Mouse (Mus musculus): Measurements from ENCODE around the gene Wt1. TPM values are rescaled to one million over a fixed set of nuclear protein-coding genes. Genes with fewer than 3 reads are reported as not detected.

The Wt1 gene
- polyA plus RNA-seq, 1 experiment from 2014 or later, result 0.08 TPM

- Histone ChIP-seq H3K9ac (ENCODE audit: low read length) (no peak overlapping the region), H3K4me1 (ENCODE audit: control insufficient read depth, insufficient read depth, low read length) (peaks cover 15% of the 10 kb centered on the region; the same call in 1 of the 2 replicates), H3K36me3 (ENCODE audit: control insufficient read depth, insufficient read depth, low read length) (no peaks in the 10 kb centered on the region), H3K27ac (ENCODE audit: low read depth, low read length) (no peak overlapping the region), H3K27me3 (ENCODE audit: control insufficient read depth, insufficient read depth, low read length) (peaks cover 95% of the 10 kb centered on the region), H3K9me3 (ENCODE audit: control insufficient read depth, low read length) (no peaks in the 10 kb centered on the region), H3K4me2 (no peak overlapping the region), H3K4me3 (ENCODE audit: low read depth, low read length) (no peak overlapping the region)
- no peak for ATAC-seq (ENCODE audit: low FRiP score)
- peak; percentile 93 for DNase-seq (ENCODE audit: low spot score, missing footprints)
- WGBS, result under 1% methylated on average over 8 of the region's 8 CpGs
These were observed 2.9 kb upstream of the Wt1 start for GRCm38 (mm10) chr2:105123431-105123830.

GRCm38 (mm10) chr2:105123881-105124280 is 2.4 kb upstream of the Wt1 start:
- Histone ChIP-seq H3K9me3 (ENCODE audit: control insufficient read depth, low read length) (no peaks in the 10 kb centered on the region), H3K4me1 (ENCODE audit: control insufficient read depth, insufficient read depth, low read length) (peaks cover 15% of the 10 kb centered on the region; the same call in 1 of the 2 replicates), H3K27me3 (ENCODE audit: control insufficient read depth, insufficient read depth, low read length) (peaks cover 98% of the 10 kb centered on the region), H3K27ac (ENCODE audit: low read depth, low read length) (no peak overlapping the region), H3K9ac (ENCODE audit: low read length) (no peak overlapping the region), H3K4me3 (ENCODE audit: low read depth, low read length) (no peak overlapping the region), H3K4me2 (no peak overlapping the region), H3K36me3 (ENCODE audit: control insufficient read depth, insufficient read depth, low read length) (no peaks in the 10 kb centered on the region)
- ATAC-seq (ENCODE audit: low FRiP score) (no peak), DNase-seq (ENCODE audit: low spot score, missing footprints) (peak; percentile 93)
- WGBS, result 2% methylated on average over 9 of the region's 9 CpGs

GRCm38 (mm10) chr2:105124391-105124790 is 1.9 kb upstream of the Wt1 start:
- WGBS, result under 1% methylated on average over 7 of the region's 7 CpGs
- Histone ChIP-seq H3K4me3 (ENCODE audit: low read depth, low read length) (no peak overlapping the region), H3K27me3 (ENCODE audit: control insufficient read depth, insufficient read depth, low read length) (peaks cover 98% of the 10 kb centered on the region), H3K27ac (ENCODE audit: low read depth, low read length) (no peak overlapping the region), H3K36me3 (ENCODE audit: control insufficient read depth, insufficient read depth, low read length) (no peaks in the 10 kb centered on the region), H3K9ac (ENCODE audit: low read length) (no peak overlapping the region), H3K4me2 (no peak overlapping the region), H3K9me3 (ENCODE audit: control insufficient read depth, low read length) (no peaks in the 10 kb centered on the region), H3K4me1 (ENCODE audit: control insufficient read depth, insufficient read depth, low read length) (peaks cover 15% of the 10 kb centered on the region; the same call in 1 of the 2 replicates)
- ATAC-seq (ENCODE audit: low FRiP score) (no peak), DNase-seq (ENCODE audit: low spot score, missing footprints) (peak; percentile 93)

GRCm38 (mm10) chr2:105125205-105125604 is 1.1 kb upstream of the Wt1 start:
- DNase-seq (ENCODE audit: low spot score, missing footprints), result peak; percentile 94
- WGBS, result 2% methylated on average over 8 of the region's 8 CpGs
- ATAC-seq (ENCODE audit: low FRiP score), result no peak
- Histone ChIP-seq H3K4me3 (ENCODE audit: low read depth, low read length) (no peak overlapping the region), H3K4me2 (no peak overlapping the region), H3K36me3 (ENCODE audit: control insufficient read depth, insufficient read depth, low read length) (no peaks in the 10 kb centered on the region), H3K27me3 (ENCODE audit: control insufficient read depth, insufficient read depth, low read length) (peaks cover 98% of the 10 kb centered on the region), H3K9me3 (ENCODE audit: control insufficient read depth, low read length) (no peaks in the 10 kb centered on the region), H3K27ac (ENCODE audit: low read depth, low read length) (no peak overlapping the region), H3K4me1 (ENCODE audit: control insufficient read depth, insufficient read depth, low read length) (peaks cover 15% of the 10 kb centered on the region; the same call in 1 of the 2 replicates), H3K9ac (ENCODE audit: low read length) (no peak overlapping the region)

- peak; percentile 92 for DNase-seq (ENCODE audit: low spot score, missing footprints)
- WGBS, result 2% methylated on average over 15 of the region's 15 CpGs
These were observed 688 bp upstream of the Wt1 start for GRCm38 (mm10) chr2:105125641-105126040.

GRCm38 (mm10) chr2:105126691-105127530 is 582 bp downstream of the Wt1 start:
- peaks cover 15% of the 10 kb centered on the region; the same call in 1 of the 2 replicates for H3K4me1 ChIP-seq (ENCODE audit: control insufficient read depth, insufficient read depth, low read length)
- H3K4me3 ChIP-seq (ENCODE audit: low read depth, low read length), result peak overlapping the region; percentile 22
- ATAC-seq (ENCODE audit: low FRiP score), result peak; percentile 38
- H3K27ac ChIP-seq (ENCODE audit: low read depth, low read length), result no peak overlapping the region
- DNase-seq (ENCODE audit: low spot score, missing footprints), result peak; percentile 94
- no peak overlapping the region for H3K9ac ChIP-seq (ENCODE audit: low read length)
- no peaks in the 10 kb centered on the region for H3K36me3 ChIP-seq (ENCODE audit: control insufficient read depth, insufficient read depth, low read length)
- peaks cover 98% of the 10 kb centered on the region for H3K27me3 ChIP-seq (ENCODE audit: control insufficient read depth, insufficient read depth, low read length)
- peak overlapping the region; percentile 19; the same call in 1 of the 2 replicates for H3K4me2 ChIP-seq
- WGBS, result 1% methylated on average over 89 of the region's 92 CpGs
- no peaks in the 10 kb centered on the region for H3K9me3 ChIP-seq (ENCODE audit: control insufficient read depth, low read length)

More at GRCm38 (mm10) chr2:105125641-105126040, 688 bp upstream of the Wt1 start:
- Histone ChIP-seq H3K4me3 (ENCODE audit: low read depth, low read length) (no peak overlapping the region), H3K27ac (ENCODE audit: low read depth, low read length) (no peak overlapping the region), H3K4me2 (no peak overlapping the region), H3K36me3 (ENCODE audit: control insufficient read depth, insufficient read depth, low read length) (no peaks in the 10 kb centered on the region), H3K9me3 (ENCODE audit: control insufficient read depth, low read length) (no peaks in the 10 kb centered on the region), H3K9ac (ENCODE audit: low read length) (no peak overlapping the region), H3K4me1 (ENCODE audit: control insufficient read depth, insufficient read depth, low read length) (peaks cover 15% of the 10 kb centered on the region; the same call in 1 of the 2 replicates), H3K27me3 (ENCODE audit: control insufficient read depth, insufficient read depth, low read length) (peaks cover 98% of the 10 kb centered on the region)
- no peak for ATAC-seq (ENCODE audit: low FRiP score)

GRCm38 (mm10) chr2:105127531-105128480 is 1.5 kb downstream of the Wt1 start:
- DNase-seq (ENCODE audit: low spot score, missing footprints) (peak; percentile 97), ATAC-seq (ENCODE audit: low FRiP score) (no peak)
- under 1% methylated on average over 52 of the region's 52 CpGs for WGBS

GRCm38 (mm10) chr2:105128564-105128963 is 2.2 kb downstream of the Wt1 start:
- peak; percentile 95 for DNase-seq (ENCODE audit: low spot score, missing footprints)
- ATAC-seq (ENCODE audit: low FRiP score), result no peak
- peaks cover 10% of the 10 kb centered on the region; the same call in 1 of the 2 replicates for H3K4me1 ChIP-seq (ENCODE audit: control insufficient read depth, insufficient read depth, low read length)
- peaks cover 100% of the 10 kb centered on the region for H3K27me3 ChIP-seq (ENCODE audit: control insufficient read depth, insufficient read depth, low read length)
- H3K36me3 ChIP-seq (ENCODE audit: control insufficient read depth, insufficient read depth, low read length), result no peaks in the 10 kb centered on the region
- H3K9ac ChIP-seq (ENCODE audit: low read length), result no peak overlapping the region
- H3K27ac ChIP-seq (ENCODE audit: low read depth, low read length), result no peak overlapping the region
- 1% methylated on average over 12 of the region's 12 CpGs for WGBS
- no peak overlapping the region for H3K4me3 ChIP-seq (ENCODE audit: low read depth, low read length)
- no peak overlapping the region for H3K4me2 ChIP-seq
- H3K9me3 ChIP-seq (ENCODE audit: control insufficient read depth, low read length), result no peaks in the 10 kb centered on the region

More at GRCm38 (mm10) chr2:105127531-105128480, 1.5 kb downstream of the Wt1 start:
- Histone ChIP-seq H3K27me3 (ENCODE audit: control insufficient read depth, insufficient read depth, low read length) (peaks cover 100% of the 10 kb centered on the region), H3K36me3 (ENCODE audit: control insufficient read depth, insufficient read depth, low read length) (no peaks in the 10 kb centered on the region), H3K4me2 (no peak overlapping the region), H3K4me3 (ENCODE audit: low read depth, low read length) (no peak overlapping the region), H3K9ac (ENCODE audit: low read length) (no peak overlapping the region), H3K27ac (ENCODE audit: low read depth, low read length) (no peak overlapping the region), H3K4me1 (ENCODE audit: control insufficient read depth, insufficient read depth, low read length) (peaks cover 13% of the 10 kb centered on the region; the same call in 1 of the 2 replicates), H3K9me3 (ENCODE audit: control insufficient read depth, low read length) (no peaks in the 10 kb centered on the region)

Measured in midbrain, embryonic 11.5 days (tissue).